Mouse (Mus musculus) embryonic fibroblast, embryonic 13.5 days (primary cell): ENCODE measurements around the gene Fhod1.

Experiments
- CTCF ChIP-seq: IDR thresholded peaks from 2 replicates; pipeline ENCODE4 v1.5.1; 2011; ENCODE audit warnings: mild to moderate bottlenecking, control low read depth, low read length, moderate library complexity, borderline replicate concordance; ENCODE audit not compliant: insufficient read depth
- POLR2A ChIP-seq: IDR thresholded peaks from 2 replicates; pipeline ENCODE4 v1.6.1; 2011; ENCODE audit warnings: low read depth, mild to moderate bottlenecking, control low read depth, low read length, moderate library complexity

GRCm38 (mm10) chr8:105290554-105291314 is 57.0 kb downstream of the Fhod1 start:
- TF ChIP-seq CTCF: peak; percentile 91
- no peak for TF ChIP-seq POLR2A
